Mouse (Mus musculus): ENCODE results near the gene Peli1. TPM values are rescaled to one million over a fixed set of nuclear protein-coding genes. Genes with fewer than 3 reads are reported as not detected.

Peli1 gene
- polyA plus RNA-seq, 1 experiment from 2014 or later = 104 TPM

DNA sequence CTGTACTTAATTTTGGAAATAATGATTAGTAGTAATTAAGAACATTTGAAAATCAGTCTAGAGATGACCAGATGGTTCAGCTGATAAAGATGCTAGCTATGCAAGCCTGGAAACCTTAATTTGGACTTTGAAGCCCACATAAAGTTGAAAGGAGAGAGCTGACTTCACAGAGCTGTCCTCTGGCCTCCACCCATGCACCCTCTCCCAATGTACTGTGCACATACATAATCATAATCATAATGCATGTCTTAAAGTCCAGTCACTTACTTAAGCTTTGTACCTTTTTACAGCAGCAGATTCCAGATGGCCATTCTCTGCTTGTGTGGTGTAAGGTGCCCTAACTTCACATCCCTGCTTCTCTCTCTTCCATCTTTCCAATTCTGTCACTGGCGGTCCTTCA, 9.6 kb downstream of the Peli1 start:
- no peak for DNase-seq
- no peaks in the 10 kb centered on the region for H3K4me1 ChIP-seq (ENCODE audit: control insufficient read depth, insufficient read depth, low read length)
- no peak overlapping the region for H3K27ac ChIP-seq (replicated peaks; ENCODE audit: low read depth, low read length)
- H3K4me3 ChIP-seq (replicated peaks; ENCODE audit: low read depth, low read length) = no peak overlapping the region
- no peaks in the 10 kb centered on the region for H3K9me3 ChIP-seq (ENCODE audit: control insufficient read depth, low read length)
- no peaks in the 10 kb centered on the region for H3K27me3 ChIP-seq (ENCODE audit: control insufficient read depth, insufficient read depth, low read length)
- no peaks in the 10 kb centered on the region for H3K36me3 ChIP-seq (ENCODE audit: control insufficient read depth, insufficient read depth, low read length)
- WGBS = 98% methylated on average over 1 of the region's 1 CpGs
- H3K4me2 ChIP-seq (ENCODE audit: low read length) = no peak overlapping the region
- H3K9ac ChIP-seq (replicated peaks; ENCODE audit: low read length) = no peak overlapping the region
- ATAC-seq (ENCODE audit: low FRiP score, low TSS enrichment) = no peak

DNA sequence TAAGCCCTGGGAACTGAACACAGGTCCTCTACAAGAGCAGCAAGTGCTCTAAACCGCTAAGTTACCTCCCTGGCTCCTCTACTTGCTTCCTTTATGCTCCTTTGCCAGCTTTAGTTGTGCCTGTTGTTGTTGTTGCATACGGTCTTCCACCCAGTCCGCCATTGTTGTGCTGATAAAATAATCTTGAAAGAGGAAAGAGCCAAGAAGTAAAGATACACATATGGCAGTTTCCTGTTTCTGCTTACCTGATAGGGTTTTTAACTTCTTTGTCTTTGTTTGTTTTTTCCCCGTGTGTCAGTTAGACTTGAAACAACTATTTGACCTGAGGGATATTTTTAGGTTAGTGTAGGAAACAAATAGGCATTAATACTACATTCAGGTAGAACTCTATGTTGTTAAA, 10.2 kb downstream of the Peli1 start:
- no peak for DNase-seq
- no peak overlapping the region for H3K4me3 ChIP-seq (replicated peaks; ENCODE audit: low read depth, low read length)
- no peaks in the 10 kb centered on the region for H3K4me1 ChIP-seq (ENCODE audit: control insufficient read depth, insufficient read depth, low read length)
- H3K4me2 ChIP-seq (ENCODE audit: low read length) = no peak overlapping the region
- WGBS = 84% methylated on average over 4 of the region's 4 CpGs
- no peaks in the 10 kb centered on the region for H3K27me3 ChIP-seq (ENCODE audit: control insufficient read depth, insufficient read depth, low read length)
- no peak overlapping the region for H3K9ac ChIP-seq (replicated peaks; ENCODE audit: low read length)
- no peak for ATAC-seq (ENCODE audit: low FRiP score, low TSS enrichment)
- no peaks in the 10 kb centered on the region for H3K9me3 ChIP-seq (ENCODE audit: control insufficient read depth, low read length)
- no peak overlapping the region for H3K27ac ChIP-seq (replicated peaks; ENCODE audit: low read depth, low read length)
- no peaks in the 10 kb centered on the region for H3K36me3 ChIP-seq (ENCODE audit: control insufficient read depth, insufficient read depth, low read length)

DNA sequence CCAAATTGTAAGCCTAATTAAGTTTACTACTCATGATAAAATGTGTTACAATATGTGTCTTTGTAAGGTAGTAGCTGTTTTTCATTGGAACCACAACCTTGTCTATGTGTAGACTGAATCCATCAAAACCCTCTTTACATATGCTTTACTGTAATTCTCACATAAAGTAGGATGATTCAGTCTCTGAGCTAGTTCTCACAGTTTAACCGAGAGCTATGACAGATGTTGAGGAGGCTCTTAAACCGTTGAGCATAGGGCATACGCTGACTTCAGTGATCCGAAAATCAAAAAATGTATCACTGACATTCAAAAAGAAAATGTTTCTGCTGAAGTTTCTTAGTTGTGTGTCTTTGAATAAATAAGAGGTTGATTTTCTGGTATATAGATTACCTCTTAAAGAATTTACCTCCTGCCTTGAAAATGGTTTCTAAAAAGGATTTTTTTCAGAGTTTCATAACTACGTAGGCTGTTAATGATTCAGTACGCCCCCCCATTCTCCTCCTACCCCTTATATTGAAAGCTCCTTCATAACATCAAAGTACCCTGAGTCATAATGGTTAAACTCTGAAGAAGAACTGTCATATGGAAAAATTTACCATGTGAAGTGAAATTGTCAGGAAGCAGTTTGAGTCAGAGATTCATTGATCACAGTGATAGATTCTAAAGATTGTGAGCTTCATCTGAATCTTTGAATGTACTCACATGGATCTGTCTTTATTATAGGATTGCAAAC, 11.3 kb downstream of the Peli1 start:
- H3K9ac ChIP-seq (replicated peaks; ENCODE audit: low read length) = no peak overlapping the region
- ATAC-seq (ENCODE audit: low FRiP score, low TSS enrichment) = no peak
- H3K4me3 ChIP-seq (replicated peaks; ENCODE audit: low read depth, low read length) = no peak overlapping the region
- no peak for DNase-seq
- H3K9me3 ChIP-seq (ENCODE audit: control insufficient read depth, low read length) = no peaks in the 10 kb centered on the region
- no peak overlapping the region for H3K27ac ChIP-seq (replicated peaks; ENCODE audit: low read depth, low read length)
- peaks cover 6% of the 10 kb centered on the region for H3K36me3 ChIP-seq (ENCODE audit: control insufficient read depth, insufficient read depth, low read length)
- no peaks in the 10 kb centered on the region for H3K27me3 ChIP-seq (ENCODE audit: control insufficient read depth, insufficient read depth, low read length)
- WGBS = 92% methylated on average over 6 of the region's 6 CpGs
- H3K4me2 ChIP-seq (ENCODE audit: low read length) = no peak overlapping the region
- H3K4me1 ChIP-seq (ENCODE audit: control insufficient read depth, insufficient read depth, low read length) = no peaks in the 10 kb centered on the region

DNA sequence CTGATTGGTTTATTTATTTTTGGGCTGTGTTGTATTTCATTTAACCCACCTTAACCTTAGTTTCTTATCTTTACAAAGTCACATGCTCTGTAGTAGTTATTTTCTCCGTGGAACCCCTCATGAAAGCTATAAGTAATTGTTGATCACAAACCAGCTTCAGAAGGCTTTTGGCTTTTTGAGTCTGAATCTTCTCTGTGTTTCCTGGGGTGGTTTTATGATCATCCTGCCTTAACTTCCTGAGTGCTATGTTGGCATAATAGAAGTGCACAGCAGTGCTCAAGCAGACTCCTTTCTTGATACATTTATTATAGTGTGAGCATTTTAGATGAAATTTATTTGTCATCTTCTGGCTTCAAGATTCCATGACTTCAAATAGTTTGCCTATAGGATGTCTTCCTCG, 12.1 kb downstream of the Peli1 start:
- DNase-seq (no peak), ATAC-seq (ENCODE audit: low FRiP score, low TSS enrichment) (no peak)

DNA sequence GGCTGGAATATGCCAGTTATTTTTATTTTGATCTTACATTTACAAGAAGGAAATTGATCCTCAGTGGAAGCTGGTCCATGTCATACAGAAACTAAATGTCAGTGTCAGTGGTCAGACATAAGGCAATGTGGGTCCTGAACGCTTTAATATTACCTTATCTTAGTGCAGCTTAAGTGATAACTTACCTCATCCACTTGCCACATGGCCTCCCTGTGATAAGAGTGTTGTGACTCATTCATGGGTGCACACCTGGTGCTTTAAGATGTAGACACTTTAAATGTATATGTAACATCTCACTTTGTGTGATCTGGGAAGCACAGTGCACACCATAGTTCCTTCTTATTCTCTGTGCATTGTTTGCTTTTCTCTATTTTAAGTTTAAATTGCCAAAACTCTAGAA, 14.3 kb downstream of the Peli1 start:
- peaks cover 6% of the 10 kb centered on the region for H3K36me3 ChIP-seq (ENCODE audit: control insufficient read depth, insufficient read depth, low read length)
- ATAC-seq (ENCODE audit: low FRiP score, low TSS enrichment) (no peak), DNase-seq (no peak)
- H3K27me3 ChIP-seq (ENCODE audit: control insufficient read depth, insufficient read depth, low read length) = no peaks in the 10 kb centered on the region
- no peak overlapping the region for H3K4me2 ChIP-seq (ENCODE audit: low read length)
- no peak overlapping the region for H3K27ac ChIP-seq (replicated peaks; ENCODE audit: low read depth, low read length)
- no peaks in the 10 kb centered on the region for H3K4me1 ChIP-seq (ENCODE audit: control insufficient read depth, insufficient read depth, low read length)
- 93% methylated on average over 1 of the region's 1 CpGs for WGBS
- H3K9me3 ChIP-seq (ENCODE audit: control insufficient read depth, low read length) = no peaks in the 10 kb centered on the region
- H3K9ac ChIP-seq (replicated peaks; ENCODE audit: low read length) = no peak overlapping the region
- no peak overlapping the region for H3K4me3 ChIP-seq (replicated peaks; ENCODE audit: low read depth, low read length)

More for the DNA sequence above, 12.1 kb downstream of the Peli1 start:
- Histone ChIP-seq H3K9ac (replicated peaks; ENCODE audit: low read length) (no peak overlapping the region), H3K27ac (replicated peaks; ENCODE audit: low read depth, low read length) (no peak overlapping the region), H3K9me3 (ENCODE audit: control insufficient read depth, low read length) (no peaks in the 10 kb centered on the region), H3K4me1 (ENCODE audit: control insufficient read depth, insufficient read depth, low read length) (no peaks in the 10 kb centered on the region), H3K36me3 (ENCODE audit: control insufficient read depth, insufficient read depth, low read length) (peaks cover 6% of the 10 kb centered on the region), H3K27me3 (ENCODE audit: control insufficient read depth, insufficient read depth, low read length) (no peaks in the 10 kb centered on the region), H3K4me2 (ENCODE audit: low read length) (no peak overlapping the region), H3K4me3 (replicated peaks; ENCODE audit: low read depth, low read length) (no peak overlapping the region)
- 77% methylated on average over 2 of the region's 2 CpGs for WGBS

DNA sequence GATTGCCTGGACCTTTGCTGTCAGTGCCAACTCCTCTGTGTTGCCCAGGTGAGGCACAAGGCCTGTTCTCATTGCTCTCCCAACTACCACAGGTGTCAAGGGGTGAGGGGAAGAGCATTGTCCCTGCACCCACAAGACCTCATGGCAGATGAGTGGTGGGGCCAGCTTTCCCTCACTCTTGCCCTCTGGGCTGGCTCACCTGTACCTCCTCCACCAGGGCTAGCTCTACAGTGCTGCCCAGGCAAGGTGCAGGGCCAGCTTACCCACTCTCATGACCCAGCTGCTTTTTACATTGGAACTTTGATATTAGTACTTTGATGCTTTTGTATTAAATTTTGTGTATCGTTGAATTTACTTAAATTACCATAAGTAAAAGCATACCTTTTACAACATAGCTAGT, 16.0 kb downstream of the Peli1 start:
- ATAC-seq (ENCODE audit: low FRiP score, low TSS enrichment) (no peak), DNase-seq (no peak)
- Histone ChIP-seq H3K4me2 (ENCODE audit: low read length) (no peak overlapping the region), H3K36me3 (ENCODE audit: control insufficient read depth, insufficient read depth, low read length) (peaks cover 6% of the 10 kb centered on the region), H3K9me3 (ENCODE audit: control insufficient read depth, low read length) (no peaks in the 10 kb centered on the region), H3K4me1 (ENCODE audit: control insufficient read depth, insufficient read depth, low read length) (no peaks in the 10 kb centered on the region), H3K9ac (replicated peaks; ENCODE audit: low read length) (no peak overlapping the region), H3K27ac (replicated peaks; ENCODE audit: low read depth, low read length) (no peak overlapping the region), H3K27me3 (ENCODE audit: control insufficient read depth, insufficient read depth, low read length) (no peaks in the 10 kb centered on the region), H3K4me3 (replicated peaks; ENCODE audit: low read depth, low read length) (no peak overlapping the region)
- 98% methylated on average over 1 of the region's 1 CpGs for WGBS

DNA sequence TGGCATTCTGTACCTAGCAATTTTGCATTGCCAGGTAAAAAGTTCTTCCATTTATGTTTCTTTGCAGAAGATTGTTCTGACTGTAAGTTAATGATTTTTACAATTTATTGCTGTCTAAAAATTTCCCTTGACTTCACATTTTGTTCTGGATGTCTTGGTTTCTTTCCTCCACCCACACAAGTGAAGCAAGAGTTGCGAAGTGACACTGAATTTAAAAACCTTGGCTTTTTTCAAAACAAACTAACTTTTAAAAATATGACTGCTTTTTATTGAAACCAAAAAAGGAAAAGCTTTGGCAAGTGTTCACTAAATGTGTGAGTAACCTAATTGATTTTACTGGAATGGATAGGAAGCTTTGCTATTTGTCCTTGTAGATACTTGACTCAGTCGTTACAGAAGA, 18.2 kb downstream of the Peli1 start:
- H3K4me1 ChIP-seq (ENCODE audit: control insufficient read depth, insufficient read depth, low read length) = no peaks in the 10 kb centered on the region
- ATAC-seq (ENCODE audit: low FRiP score, low TSS enrichment) = no peak
- 96% methylated on average over 2 of the region's 2 CpGs for WGBS

DNA sequence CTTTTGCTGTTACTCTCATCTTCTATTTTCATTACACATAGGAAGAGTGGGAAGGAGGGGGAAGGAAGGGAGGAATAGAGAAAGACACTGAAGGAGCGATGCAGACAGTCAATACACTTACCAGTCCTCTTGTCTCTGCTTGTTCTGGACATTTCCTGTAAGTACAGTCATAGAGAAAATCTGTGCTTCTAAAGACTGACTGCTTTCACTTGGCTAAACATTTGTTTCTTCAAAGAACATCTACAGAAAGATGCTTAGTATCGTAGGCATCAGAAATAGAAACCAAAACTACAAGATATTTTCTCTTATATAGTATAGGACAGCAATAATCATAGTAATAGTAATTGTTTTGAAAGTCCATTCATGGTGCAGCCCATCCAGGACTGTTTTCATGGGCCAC, 23.4 kb downstream of the Peli1 start:
- Histone ChIP-seq H3K4me3 (replicated peaks; ENCODE audit: low read depth, low read length) (no peak overlapping the region), H3K4me1 (ENCODE audit: control insufficient read depth, insufficient read depth, low read length) (no peaks in the 10 kb centered on the region), H3K9me3 (ENCODE audit: control insufficient read depth, low read length) (no peaks in the 10 kb centered on the region), H3K9ac (replicated peaks; ENCODE audit: low read length) (no peak overlapping the region), H3K27ac (replicated peaks; ENCODE audit: low read depth, low read length) (no peak overlapping the region), H3K4me2 (ENCODE audit: low read length) (no peak overlapping the region), H3K27me3 (ENCODE audit: control insufficient read depth, insufficient read depth, low read length) (no peaks in the 10 kb centered on the region), H3K36me3 (ENCODE audit: control insufficient read depth, insufficient read depth, low read length) (no peaks in the 10 kb centered on the region)
- WGBS = 93% methylated on average over 2 of the region's 2 CpGs
- ATAC-seq (ENCODE audit: low FRiP score, low TSS enrichment) (no peak), DNase-seq (no peak)

More for the DNA sequence above, 18.2 kb downstream of the Peli1 start:
- H3K9me3 ChIP-seq (ENCODE audit: control insufficient read depth, low read length) = no peaks in the 10 kb centered on the region
- no peak overlapping the region for H3K4me2 ChIP-seq (ENCODE audit: low read length)
- no peak overlapping the region for H3K4me3 ChIP-seq (replicated peaks; ENCODE audit: low read depth, low read length)
- peaks cover 6% of the 10 kb centered on the region for H3K36me3 ChIP-seq (ENCODE audit: control insufficient read depth, insufficient read depth, low read length)
- no peak for DNase-seq
- H3K27ac ChIP-seq (replicated peaks; ENCODE audit: low read depth, low read length) = no peak overlapping the region
- H3K27me3 ChIP-seq (ENCODE audit: control insufficient read depth, insufficient read depth, low read length) = no peaks in the 10 kb centered on the region
- H3K9ac ChIP-seq (replicated peaks; ENCODE audit: low read length) = no peak overlapping the region

DNA sequence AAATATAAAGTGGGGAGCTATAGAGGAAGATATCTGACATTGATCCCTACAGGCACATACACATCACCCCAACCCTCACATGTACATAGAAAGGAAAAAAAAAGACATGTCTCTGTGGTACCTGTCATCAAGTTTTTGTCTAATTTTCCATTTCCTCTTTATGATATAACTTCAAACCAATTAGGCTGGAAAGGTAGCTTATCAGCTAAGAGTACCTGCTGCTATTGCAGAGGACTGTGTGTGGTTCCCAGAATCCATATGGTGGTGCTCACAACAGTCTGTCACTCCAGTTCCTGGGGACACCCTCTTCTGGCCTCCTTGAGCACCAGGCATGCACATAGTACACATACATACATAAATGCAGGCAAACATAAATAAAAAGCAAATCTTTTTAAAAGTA, 24.7 kb downstream of the Peli1 start:
- no peak overlapping the region for H3K4me2 ChIP-seq (ENCODE audit: low read length)
- H3K9me3 ChIP-seq (ENCODE audit: control insufficient read depth, low read length) = no peaks in the 10 kb centered on the region
- no peak overlapping the region for H3K9ac ChIP-seq (replicated peaks; ENCODE audit: low read length)
- H3K4me1 ChIP-seq (ENCODE audit: control insufficient read depth, insufficient read depth, low read length) = no peaks in the 10 kb centered on the region
- no peak overlapping the region for H3K4me3 ChIP-seq (replicated peaks; ENCODE audit: low read depth, low read length)
- no peaks in the 10 kb centered on the region for H3K36me3 ChIP-seq (ENCODE audit: control insufficient read depth, insufficient read depth, low read length)
- no peak overlapping the region for H3K27ac ChIP-seq (replicated peaks; ENCODE audit: low read depth, low read length)
- no peaks in the 10 kb centered on the region for H3K27me3 ChIP-seq (ENCODE audit: control insufficient read depth, insufficient read depth, low read length)
- ATAC-seq (ENCODE audit: low FRiP score, low TSS enrichment) (no peak), DNase-seq (no peak)
